Mouse (Mus musculus): ENCODE measurements at regions not wholly inside any gene's neighbourhood (a gene's known extent, or its start where the extent isn't known, plus 50 kb on each side); places are given as distances from the start of the nearest gene placed in this dataset.

- Histone ChIP-seq H3K36me3 (ENCODE audit: control insufficient read depth, insufficient read depth, low read length) (no peaks in the 10 kb centered on the region), H3K9ac (ENCODE audit: low read depth, low read length) (no peak overlapping the region), H3K27ac (replicated peaks; ENCODE audit: low read depth, low read length) (no peak overlapping the region), H3K27me3 (replicated peaks; ENCODE audit: control insufficient read depth, insufficient read depth, low read length) (no peaks in the 10 kb centered on the region), H3K4me2 (ENCODE audit: low read depth, low read length) (no peak overlapping the region), H3K9me3 (ENCODE audit: control insufficient read depth, low read length) (no peaks in the 10 kb centered on the region), H3K4me3 (ENCODE audit: low read depth, low read length) (no peak overlapping the region), H3K4me1 (ENCODE audit: control insufficient read depth, insufficient read depth, low read length) (peaks cover 6% of the 10 kb centered on the region; the same call in 1 of the 2 replicates)
- DNase-seq (ENCODE audit: low spot score): no peak
- ATAC-seq (ENCODE audit: low read depth): no peak
- 92% methylated on average over 6 of the region's 6 CpGs for WGBS
These were observed 271.4 kb upstream of the Adgrl2 start for GRCm38 (mm10) chr3:149261764-149262163.

- H3K4me2 ChIP-seq (ENCODE audit: low read depth, low read length): no peak overlapping the region
- H3K27me3 ChIP-seq (replicated peaks; ENCODE audit: control insufficient read depth, insufficient read depth, low read length): no peaks in the 10 kb centered on the region
- no peak overlapping the region for H3K9ac ChIP-seq (ENCODE audit: low read depth, low read length)
- H3K27ac ChIP-seq (replicated peaks; ENCODE audit: low read depth, low read length): no peak overlapping the region
- no peaks in the 10 kb centered on the region for H3K36me3 ChIP-seq (ENCODE audit: control insufficient read depth, insufficient read depth, low read length)
- peaks cover 6% of the 10 kb centered on the region; the same call in 1 of the 2 replicates for H3K4me1 ChIP-seq (ENCODE audit: control insufficient read depth, insufficient read depth, low read length)
- no peak for ATAC-seq (ENCODE audit: low read depth)
- no peak overlapping the region for H3K4me3 ChIP-seq (ENCODE audit: low read depth, low read length)
- no peaks in the 10 kb centered on the region for H3K9me3 ChIP-seq (ENCODE audit: control insufficient read depth, low read length)
- no peak for DNase-seq (ENCODE audit: low spot score)
- 87% methylated on average over 6 of the region's 6 CpGs for WGBS
These were observed 268.5 kb upstream of the Adgrl2 start for GRCm38 (mm10) chr3:149258826-149259225.

- Histone ChIP-seq H3K36me3 (ENCODE audit: control insufficient read depth, insufficient read depth, low read length) (no peaks in the 10 kb centered on the region), H3K4me2 (ENCODE audit: low read depth, low read length) (peak overlapping the region; percentile 1; the same call in 1 of the 2 replicates), H3K4me1 (ENCODE audit: control insufficient read depth, insufficient read depth, low read length) (peaks cover 6% of the 10 kb centered on the region; the same call in 1 of the 2 replicates), H3K9ac (ENCODE audit: low read depth, low read length) (no peak overlapping the region), H3K9me3 (ENCODE audit: control insufficient read depth, low read length) (no peaks in the 10 kb centered on the region), H3K4me3 (ENCODE audit: low read depth, low read length) (no peak overlapping the region), H3K27me3 (replicated peaks; ENCODE audit: control insufficient read depth, insufficient read depth, low read length) (no peaks in the 10 kb centered on the region), H3K27ac (replicated peaks; ENCODE audit: low read depth, low read length) (no peak overlapping the region)
- 41% methylated on average over 9 of the region's 9 CpGs for WGBS
- DNase-seq (ENCODE audit: low spot score) (peak; percentile 44), ATAC-seq (ENCODE audit: low read depth) (peak; percentile 50; the same call in 1 of the 2 replicates)
These were observed 266.5 kb upstream of the Adgrl2 start for GRCm38 (mm10) chr3:149256891-149257290.

GRCm38 (mm10) chr3:149253080-149253479 is 262.7 kb upstream of the Adgrl2 start:
- peak; percentile 57 for DNase-seq (ENCODE audit: low spot score)

GRCm38 (mm10) chr3:149252144-149252543 is 261.8 kb upstream of the Adgrl2 start:
- DNase-seq (ENCODE audit: low spot score) (no peak), ATAC-seq (ENCODE audit: low read depth) (no peak)
- no peaks in the 10 kb centered on the region for H3K9me3 ChIP-seq (ENCODE audit: control insufficient read depth, low read length)
- H3K4me2 ChIP-seq (ENCODE audit: low read depth, low read length): no peak overlapping the region
- 75% methylated on average over 6 of the region's 6 CpGs for WGBS
- H3K27ac ChIP-seq (replicated peaks; ENCODE audit: low read depth, low read length): no peak overlapping the region
- H3K36me3 ChIP-seq (ENCODE audit: control insufficient read depth, insufficient read depth, low read length): no peaks in the 10 kb centered on the region
- H3K9ac ChIP-seq (ENCODE audit: low read depth, low read length): no peak overlapping the region
- no peaks in the 10 kb centered on the region for H3K27me3 ChIP-seq (replicated peaks; ENCODE audit: control insufficient read depth, insufficient read depth, low read length)
- H3K4me1 ChIP-seq (ENCODE audit: control insufficient read depth, insufficient read depth, low read length): peaks cover 3% of the 10 kb centered on the region
- no peak overlapping the region for H3K4me3 ChIP-seq (ENCODE audit: low read depth, low read length)

More at GRCm38 (mm10) chr3:149253080-149253479, 262.7 kb upstream of the Adgrl2 start:
- Histone ChIP-seq H3K9ac (ENCODE audit: low read depth, low read length) (no peak overlapping the region), H3K9me3 (ENCODE audit: control insufficient read depth, low read length) (no peaks in the 10 kb centered on the region), H3K27ac (replicated peaks; ENCODE audit: low read depth, low read length) (no peak overlapping the region), H3K4me1 (ENCODE audit: control insufficient read depth, insufficient read depth, low read length) (peaks cover 6% of the 10 kb centered on the region; the same call in 1 of the 2 replicates), H3K4me2 (ENCODE audit: low read depth, low read length) (no peak overlapping the region), H3K36me3 (ENCODE audit: control insufficient read depth, insufficient read depth, low read length) (no peaks in the 10 kb centered on the region), H3K27me3 (replicated peaks; ENCODE audit: control insufficient read depth, insufficient read depth, low read length) (no peaks in the 10 kb centered on the region), H3K4me3 (ENCODE audit: low read depth, low read length) (no peak overlapping the region)
- no peak for ATAC-seq (ENCODE audit: low read depth)
- 65% methylated on average over 6 of the region's 6 CpGs for WGBS

- 64% methylated on average over 6 of the region's 6 CpGs for WGBS
- no peaks in the 10 kb centered on the region for H3K36me3 ChIP-seq (ENCODE audit: control insufficient read depth, insufficient read depth, low read length)
- ATAC-seq (ENCODE audit: low read depth) (no peak), DNase-seq (ENCODE audit: low spot score) (no peak)
- H3K4me1 ChIP-seq (ENCODE audit: control insufficient read depth, insufficient read depth, low read length): peaks cover 4% of the 10 kb centered on the region
- no peaks in the 10 kb centered on the region for H3K9me3 ChIP-seq (ENCODE audit: control insufficient read depth, low read length)
- no peak overlapping the region for H3K9ac ChIP-seq (ENCODE audit: low read depth, low read length)
- no peak overlapping the region for H3K27ac ChIP-seq (replicated peaks; ENCODE audit: low read depth, low read length)
- peak overlapping the region; percentile 19; the same call in 1 of the 2 replicates for H3K4me2 ChIP-seq (ENCODE audit: low read depth, low read length)
- H3K27me3 ChIP-seq (replicated peaks; ENCODE audit: control insufficient read depth, insufficient read depth, low read length): no peaks in the 10 kb centered on the region
- H3K4me3 ChIP-seq (ENCODE audit: low read depth, low read length): no peak overlapping the region
These were observed 257.3 kb upstream of the Adgrl2 start for GRCm38 (mm10) chr3:149247626-149247987.

GRCm38 (mm10) chr3:149246935-149247625 is 256.7 kb upstream of the Adgrl2 start:
- 0 out of 2 replicates have a peak, but pooled peaks have one; percentile 22 for ATAC-seq (ENCODE audit: low read depth)
- peak; percentile 90 for DNase-seq (ENCODE audit: low spot score)
- 37% methylated on average over 10 of the region's 10 CpGs for WGBS

GRCm38 (mm10) chr3:149239664-149240063 is 249.3 kb upstream of the Adgrl2 start:
- no peaks in the 10 kb centered on the region for H3K4me1 ChIP-seq (ENCODE audit: control insufficient read depth, insufficient read depth, low read length)
- no peak for DNase-seq (ENCODE audit: low spot score)
- no peak overlapping the region for H3K9ac ChIP-seq (ENCODE audit: low read depth, low read length)
- H3K4me3 ChIP-seq (ENCODE audit: low read depth, low read length): no peak overlapping the region
- H3K4me2 ChIP-seq (ENCODE audit: low read depth, low read length): no peak overlapping the region
- no peaks in the 10 kb centered on the region for H3K27me3 ChIP-seq (replicated peaks; ENCODE audit: control insufficient read depth, insufficient read depth, low read length)
- WGBS: 89% methylated on average over 3 of the region's 3 CpGs
- ATAC-seq (ENCODE audit: low read depth): no peak
- H3K36me3 ChIP-seq (ENCODE audit: control insufficient read depth, insufficient read depth, low read length): no peaks in the 10 kb centered on the region
- no peak overlapping the region for H3K27ac ChIP-seq (replicated peaks; ENCODE audit: low read depth, low read length)
- H3K9me3 ChIP-seq (ENCODE audit: control insufficient read depth, low read length): no peaks in the 10 kb centered on the region

More at GRCm38 (mm10) chr3:149246935-149247625, 256.7 kb upstream of the Adgrl2 start:
- H3K4me2 ChIP-seq (ENCODE audit: low read depth, low read length): peak overlapping the region; percentile 19; the same call in 1 of the 2 replicates
- no peaks in the 10 kb centered on the region for H3K27me3 ChIP-seq (replicated peaks; ENCODE audit: control insufficient read depth, insufficient read depth, low read length)
- no peak overlapping the region for H3K27ac ChIP-seq (replicated peaks; ENCODE audit: low read depth, low read length)
- H3K36me3 ChIP-seq (ENCODE audit: control insufficient read depth, insufficient read depth, low read length): no peaks in the 10 kb centered on the region
- no peaks in the 10 kb centered on the region for H3K9me3 ChIP-seq (ENCODE audit: control insufficient read depth, low read length)
- H3K4me3 ChIP-seq (ENCODE audit: low read depth, low read length): no peak overlapping the region
- H3K9ac ChIP-seq (ENCODE audit: low read depth, low read length): no peak overlapping the region
- peaks cover 4% of the 10 kb centered on the region for H3K4me1 ChIP-seq (ENCODE audit: control insufficient read depth, insufficient read depth, low read length)

- Histone ChIP-seq H3K4me3 (ENCODE audit: low read depth, low read length) (no peak overlapping the region), H3K4me1 (ENCODE audit: control insufficient read depth, insufficient read depth, low read length) (no peaks in the 10 kb centered on the region), H3K27ac (replicated peaks; ENCODE audit: low read depth, low read length) (no peak overlapping the region), H3K4me2 (ENCODE audit: low read depth, low read length) (no peak overlapping the region), H3K36me3 (ENCODE audit: control insufficient read depth, insufficient read depth, low read length) (no peaks in the 10 kb centered on the region), H3K9me3 (ENCODE audit: control insufficient read depth, low read length) (no peaks in the 10 kb centered on the region), H3K9ac (ENCODE audit: low read depth, low read length) (no peak overlapping the region), H3K27me3 (replicated peaks; ENCODE audit: control insufficient read depth, insufficient read depth, low read length) (no peaks in the 10 kb centered on the region)
- WGBS: 81% methylated on average over 5 of the region's 5 CpGs
- DNase-seq (ENCODE audit: low spot score) (no peak), ATAC-seq (ENCODE audit: low read depth) (no peak)
These were observed 247.7 kb upstream of the Adgrl2 start for GRCm38 (mm10) chr3:149238076-149238475.
